In genomic region chr17:46030731-46031620, GRCm38 (mm10) we compare ENCODE assay signal across 7 mouse cellular contexts. TPM values are rescaled to one million over a fixed set of nuclear protein-coding genes. Genes with fewer than 3 reads are reported as not detected.
DNase-seq lines count a peak whose midpoint lies in the region; ATAC-seq lines count a peak whose summit lies in the region.

No protein-coding gene starts in this region.

- H3K27ac ChIP-seq in limb, embryonic 13.5 days: peak overlapping the region; percentile 98
- peak overlapping the region; percentile 88 for H3K27ac ChIP-seq in midbrain, embryonic 16.5 days (ENCODE audit: low read length)
- H3K27ac ChIP-seq in stomach, embryonic 14.5 days (ENCODE audit: low read length): peak overlapping the region; percentile 99

- WGBS in limb, embryonic 13.5 days: under 1% methylated on average over 76 of the region's 92 CpGs
- WGBS in midbrain, embryonic 16.5 days: under 1% methylated on average over 78 of the region's 92 CpGs
- under 1% methylated on average over 83 of the region's 92 CpGs for WGBS in stomach, embryonic 14.5 days

- peaks cover 57% of the 10 kb centered on the region for H3K4me1 ChIP-seq in limb, embryonic 13.5 days
- peaks cover 44% of the 10 kb centered on the region for H3K4me1 ChIP-seq in midbrain, embryonic 16.5 days (ENCODE audit: control insufficient read depth, insufficient read depth, low read length)
- peaks cover 48% of the 10 kb centered on the region for H3K4me1 ChIP-seq in stomach, embryonic 14.5 days (ENCODE audit: control insufficient read depth, insufficient read depth, low read length)

- peaks cover 7% of the 10 kb centered on the region; the same call in 1 of the 2 replicates for H3K36me3 ChIP-seq in limb, embryonic 13.5 days
- no peaks in the 10 kb centered on the region for H3K36me3 ChIP-seq in midbrain, embryonic 16.5 days (ENCODE audit: control insufficient read depth, insufficient read depth, low read length)
- peaks cover 7% of the 10 kb centered on the region for H3K36me3 ChIP-seq in stomach, embryonic 14.5 days (ENCODE audit: control insufficient read depth, insufficient read depth, low read length)

- DNase-seq in adrenal gland, postnatal 14 days: peak; percentile 91
- DNase-seq in embryo, embryonic 10.5 days (ENCODE audit: low spot score): peak; percentile 69
- peak; percentile 86 for DNase-seq in kidney, adult 18-20 months

- peak overlapping the region; percentile 92 for H3K4me3 ChIP-seq in limb, embryonic 13.5 days
- peak overlapping the region; percentile 74 for H3K4me3 ChIP-seq in midbrain, embryonic 16.5 days (ENCODE audit: low read depth, low read length)
- peak overlapping the region; percentile 95 for H3K4me3 ChIP-seq in stomach, embryonic 14.5 days (ENCODE audit: low read depth, low read length)

- peak overlapping the region; percentile 99 for H3K9ac ChIP-seq in limb, embryonic 13.5 days
- H3K9ac ChIP-seq in midbrain, embryonic 16.5 days (ENCODE audit: low read depth, low read length): peak overlapping the region; percentile 78
- peak overlapping the region; percentile 99 for H3K9ac ChIP-seq in stomach, embryonic 14.5 days (replicated peaks; ENCODE audit: low read depth, low read length)

- peak; percentile 33 for ATAC-seq in granulocyte monocyte progenitor cell, adult 5-6 weeks (replicated peaks; ENCODE audit: poor library complexity, severe bottlenecking)
- ATAC-seq in limb, embryonic 13.5 days (ENCODE audit: low FRiP score, low read depth): peak; percentile 75
- ATAC-seq in midbrain, embryonic 16.5 days: peak; percentile 66
- peak; percentile 66 for ATAC-seq in stomach, embryonic 14.5 days (ENCODE audit: insufficient number of reproducible peaks, insufficient read depth, low FRiP score, low read depth)

- H3K9me3 ChIP-seq in limb, embryonic 13.5 days: no peaks in the 10 kb centered on the region
- H3K9me3 ChIP-seq in midbrain, embryonic 16.5 days (replicated peaks; ENCODE audit: control insufficient read depth, low read length, poor library complexity, severe bottlenecking): no peaks in the 10 kb centered on the region
- no peaks in the 10 kb centered on the region for H3K9me3 ChIP-seq in stomach, embryonic 14.5 days (ENCODE audit: control insufficient read depth, low read depth, low read length)

- no peaks in the 10 kb centered on the region for H3K27me3 ChIP-seq in limb, embryonic 13.5 days
- no peaks in the 10 kb centered on the region for H3K27me3 ChIP-seq in midbrain, embryonic 16.5 days (ENCODE audit: control insufficient read depth, insufficient read depth, low read depth, low read length)
- H3K27me3 ChIP-seq in stomach, embryonic 14.5 days (ENCODE audit: control insufficient read depth, insufficient read depth, low read length): no peaks in the 10 kb centered on the region

- H3K4me2 ChIP-seq in limb, embryonic 13.5 days (replicated peaks): peak overlapping the region; percentile 92
- peak overlapping the region; percentile 79 for H3K4me2 ChIP-seq in midbrain, embryonic 16.5 days (ENCODE audit: low read length)
- peak overlapping the region; percentile 83 for H3K4me2 ChIP-seq in stomach, embryonic 14.5 days (replicated peaks; ENCODE audit: low read depth, low read length)

RNA-seq across cellular contexts. Expression of gene Vegfa, which starts 1.2 kb away (rescaled TPM):
- total RNA-seq in adrenal gland, postnatal 14 days (2021): 422 and 438 TPM in 2 replicates
- 21.2 and 28.6 TPM in 2 replicates for total RNA-seq in granulocyte monocyte progenitor cell, adult 5-6 weeks (2014; fragmentation: Nextera tagmentation)
- 34.3 and 41.4 TPM in 2 replicates for total RNA-seq in granulocyte monocyte progenitor cell, adult 5-6 weeks (2017)
- polyA plus RNA-seq in limb, embryonic 13.5 days (2015; fragmentation: Nextera tagmentation; extraction: Ambion mirVana): 4.3 and 4.6 TPM in 2 replicates
- 3.4 and 4.7 TPM in 2 replicates for polyA plus RNA-seq in midbrain, embryonic 16.5 days (2015; fragmentation: Nextera tagmentation; extraction: Ambion mirVana)
- polyA plus RNA-seq in stomach, embryonic 14.5 days (2014; fragmentation: Nextera tagmentation; extraction: Ambion mirVana): 6.8 and 8.1 TPM in 2 replicates

Comparison
In these comparisons a context has a peak if more than half of its experiments do, and no peak if none do; other contexts are left out.
1. Peak in every context shown above with its lines: DNase-seq, ATAC-seq, H3K4me3 ChIP-seq and H3K27ac ChIP-seq.